Mouse (Mus musculus): ENCODE results near the gene Rad50. TPM values are rescaled to one million over a fixed set of nuclear protein-coding genes. Genes with fewer than 3 reads are reported as not detected.
A peak's percentile ranks its signal among the peaks of the same experiment; 100 is the strongest.

The Rad50 gene
- total and polyA plus RNA-seq, 3 experiments: 39.6 to 53.6 (median 48.2) TPM

DNA sequence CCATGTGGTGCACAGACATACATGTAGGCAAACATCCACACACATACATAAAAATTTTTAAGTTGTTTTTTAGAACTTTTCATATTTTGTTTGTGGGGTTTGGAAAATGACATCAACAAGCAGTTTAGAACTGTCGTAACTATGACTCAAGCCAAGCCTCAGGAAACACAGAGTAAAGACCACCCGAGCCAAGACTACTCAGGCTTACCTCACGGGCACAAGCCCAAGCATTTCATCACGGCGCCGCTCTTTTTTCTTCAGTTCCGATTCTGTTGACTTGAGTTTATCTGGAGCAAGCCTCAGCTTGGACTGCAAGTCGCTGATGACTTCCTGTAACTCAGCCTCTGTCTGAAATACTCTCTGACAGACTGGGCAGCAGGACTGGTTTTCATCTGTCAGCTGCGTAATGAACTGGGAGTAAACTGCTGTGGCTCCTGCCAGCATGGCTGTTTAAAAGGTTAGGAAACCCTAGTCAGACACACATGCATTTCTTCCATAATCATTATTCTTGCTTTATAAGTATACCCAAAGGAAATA is 24.1 kb downstream of the Rad50 start:
- TF ChIP-seq ETS1 (conservative IDR thresholded peaks at IDR 0.05; ENCODE audit: low read depth, low read length) (no peak), TBP (conservative IDR thresholded peaks at IDR 0.05; ENCODE audit: low read depth, low read length) (no peak), TCF12 (IDR thresholded peaks at IDR 0.05; ENCODE audit: low read depth, low read length) (no peak), RAD21 (IDR thresholded peaks at IDR 0.05; ENCODE audit: low read depth, low read length) (no peak), MYC (IDR thresholded peaks at IDR 0.05; ENCODE audit: low read depth, low read length) (no peak), ZC3H11A (IDR thresholded peaks at IDR 0.05; ENCODE audit: low read depth, low read length) (no peak), ZNF384 (IDR thresholded peaks at IDR 0.05; ENCODE audit: low read depth, low read length) (no peak), HCFC1 (IDR thresholded peaks at IDR 0.05; ENCODE audit: low read depth, low read length) (no peak), USF1 (IDR thresholded peaks at IDR 0.05; ENCODE audit: low read depth, low read length) (no peak)
- dilution Hi-C loops (cut with MboI; ENCODE audit: extremely low pct_ligation_motif_present, extremely low pct_unique_long_range_greater_than_20kb, low sequenced_read_pairs) (no loop called here), in situ Hi-C loops (cut with MboI; ENCODE audit: low pct_ligation_motif_present, low pct_unique_long_range_greater_than_20kb, low sequenced_read_pairs) (no loop called here)
- Histone ChIP-seq H3K9ac (ENCODE audit: insufficient read depth, low read depth) (no peak overlapping the region), H3K27me3 (replicated peaks) (no peaks in the 10 kb centered on the region), H3K4me3 (replicated peaks in 1 of 3; ENCODE audit: low read depth in 2 of 3, low read length in 2 of 3, poor library complexity in 1 of 3) (no peak overlapping the region), H3K9me3 (replicated peaks; ENCODE audit: low read length) (peaks cover 3% of the 10 kb centered on the region), H3K79me2 (replicated peaks; ENCODE audit: control insufficient read depth, extremely low read depth, insufficient read depth, poor library complexity, severe bottlenecking) (0 out of 2 replicates have a peak, but pooled peaks cover 1% of the 10 kb centered on the region), H3K36me3 (replicated peaks in 1 of 2; ENCODE audit: control insufficient read depth in 1 of 2, insufficient read depth in 1 of 2, low read length in 1 of 2) (peaks cover 55 to 89% of the 10 kb centered on the region in 2 experiments), H3K27ac (ENCODE audit: insufficient read depth, low read depth) (no peak overlapping the region), H3K4me2 (ENCODE audit: insufficient read depth, low read depth, poor library complexity, severe bottlenecking) (no peak overlapping the region), H3K4me1 (ENCODE audit: control insufficient read depth in 1 of 2, insufficient read depth in 2 of 2) (no peaks in the 10 kb centered on the region)
- DNase-seq (ENCODE audit: extremely low read depth): no peak

DNA sequence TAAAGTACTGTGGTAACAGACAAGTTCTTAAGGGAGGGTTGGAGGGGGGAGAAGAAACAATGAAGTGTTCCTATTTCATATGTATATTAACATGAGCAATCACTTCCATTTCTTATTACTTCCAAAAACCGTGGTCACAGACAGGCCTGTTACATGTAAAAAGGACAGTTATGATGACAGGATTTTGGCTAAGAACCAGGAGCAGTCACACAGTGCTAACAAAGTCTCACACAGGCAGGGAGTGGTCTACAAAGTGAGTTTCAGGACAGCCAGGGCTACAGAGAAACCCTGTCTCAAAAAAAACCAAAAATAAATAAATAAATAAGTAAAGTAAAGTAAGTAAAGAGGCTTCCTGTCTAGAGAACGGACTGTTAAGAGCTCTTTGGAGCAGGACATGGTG is 24.9 kb downstream of the Rad50 start:
- Histone ChIP-seq H3K27ac (ENCODE audit: insufficient read depth, low read depth) (no peak overlapping the region), H3K4me2 (ENCODE audit: insufficient read depth, low read depth, poor library complexity, severe bottlenecking) (no peak overlapping the region), H3K4me3 (replicated peaks in 1 of 3; ENCODE audit: low read depth in 2 of 3, low read length in 2 of 3, poor library complexity in 1 of 3) (no peak overlapping the region), H3K9ac (ENCODE audit: insufficient read depth, low read depth) (no peak overlapping the region), H3K36me3 (replicated peaks in 1 of 2; ENCODE audit: control insufficient read depth in 1 of 2, insufficient read depth in 1 of 2, low read length in 1 of 2) (peaks cover 58 to 91% of the 10 kb centered on the region in 2 experiments), H3K9me3 (replicated peaks; ENCODE audit: low read length) (peaks cover 3% of the 10 kb centered on the region), H3K79me2 (replicated peaks; ENCODE audit: control insufficient read depth, extremely low read depth, insufficient read depth, poor library complexity, severe bottlenecking) (0 out of 2 replicates have a peak, but pooled peaks cover 1% of the 10 kb centered on the region), H3K4me1 (ENCODE audit: control insufficient read depth in 1 of 2, insufficient read depth in 2 of 2) (no peaks in the 10 kb centered on the region), H3K27me3 (replicated peaks) (no peaks in the 10 kb centered on the region)
- no peak for DNase-seq (ENCODE audit: extremely low read depth)
- dilution Hi-C loops (cut with MboI; ENCODE audit: extremely low pct_ligation_motif_present, extremely low pct_unique_long_range_greater_than_20kb, low sequenced_read_pairs) (no loop called here), in situ Hi-C loops (cut with MboI; ENCODE audit: low pct_ligation_motif_present, low pct_unique_long_range_greater_than_20kb, low sequenced_read_pairs) (no loop called here)
- TF ChIP-seq ZKSCAN1 (IDR thresholded peaks at IDR 0.05; ENCODE audit: borderline replicate concordance, low read depth, low read length): no peak
- no peak for TF ChIP-seq UBTF (IDR thresholded peaks at IDR 0.05; ENCODE audit: low read depth, low read length)

DNA sequence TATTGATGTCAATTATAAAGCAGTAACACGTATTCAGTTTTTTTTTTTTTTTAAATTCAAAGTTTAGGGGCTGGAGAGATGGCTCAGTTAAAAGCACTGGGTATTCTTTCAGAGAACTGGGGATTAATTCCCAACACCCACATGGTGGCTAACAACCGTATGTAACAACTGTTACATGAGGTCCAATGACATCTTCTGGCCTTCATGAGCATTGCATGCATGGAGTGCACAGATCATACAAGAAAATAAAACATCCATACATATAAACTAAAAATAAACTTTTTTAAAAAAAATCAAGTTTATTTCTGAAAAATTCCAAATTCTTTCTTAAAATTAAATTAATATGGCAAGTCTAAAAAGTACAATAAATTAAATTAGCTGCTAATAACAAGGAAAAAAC is 25.4 kb downstream of the Rad50 start:
- H3K4me2 ChIP-seq (ENCODE audit: insufficient read depth, low read depth, poor library complexity, severe bottlenecking): no peak overlapping the region
- no peak overlapping the region for H3K27ac ChIP-seq (ENCODE audit: insufficient read depth, low read depth)
- H3K27me3 ChIP-seq (replicated peaks): no peaks in the 10 kb centered on the region
- no peak overlapping the region for H3K9ac ChIP-seq (ENCODE audit: insufficient read depth, low read depth)
- no peak for DNase-seq (ENCODE audit: extremely low read depth)
- H3K4me3 ChIP-seq (replicated peaks in 1 of 3; ENCODE audit: low read depth in 2 of 3, low read length in 2 of 3, poor library complexity in 1 of 3): no peak overlapping the region
- dilution Hi-C loops (cut with MboI; ENCODE audit: extremely low pct_ligation_motif_present, extremely low pct_unique_long_range_greater_than_20kb, low sequenced_read_pairs): no loop called here
- H3K4me1 ChIP-seq (ENCODE audit: control insufficient read depth in 1 of 2, insufficient read depth in 2 of 2): no peaks in the 10 kb centered on the region
- 0 out of 2 replicates have a peak, but pooled peaks cover 1% of the 10 kb centered on the region for H3K79me2 ChIP-seq (replicated peaks; ENCODE audit: control insufficient read depth, extremely low read depth, insufficient read depth, poor library complexity, severe bottlenecking)
- TF ChIP-seq RAD21 (IDR thresholded peaks at IDR 0.05; ENCODE audit: low read depth, low read length) (peak; percentile 32), EP300 (IDR thresholded peaks at IDR 0.05; ENCODE audit: low read length) (no peak), CTCF (conservative IDR thresholded peaks at IDR 0.05 in 1 of 2, IDR thresholded peaks at IDR 0.05 in 1 of 2; ENCODE audit: low read depth in 2 of 2, low read length in 2 of 2) (peak in 1 of 2 experiments; percentile 48; a peak in 2 of 4 replicates), RCOR1 (conservative IDR thresholded peaks at IDR 0.05; ENCODE audit: low read depth, low read length) (no peak), SMC3 (IDR thresholded peaks at IDR 0.05; ENCODE audit: low read depth, low read length) (peak; percentile 35; the same call in 1 of the 2 replicates)
- in situ Hi-C loops (cut with MboI; ENCODE audit: low pct_ligation_motif_present, low pct_unique_long_range_greater_than_20kb, low sequenced_read_pairs): no loop called here
- peaks cover 3% of the 10 kb centered on the region for H3K9me3 ChIP-seq (replicated peaks; ENCODE audit: low read length)
- H3K36me3 ChIP-seq (replicated peaks in 1 of 2; ENCODE audit: control insufficient read depth in 1 of 2, insufficient read depth in 1 of 2, low read length in 1 of 2): peaks cover 57 to 91% of the 10 kb centered on the region in 2 experiments

Measured in CH12.LX (cell line).